Mouse (Mus musculus) NIH3T3 (cell line): ENCODE results near the gene 9230112D13Rik.

Experiments used
- DNase-seq: peaks from one replicate; pipeline ENCODE4 v3.0.0-alpha.2; 2012; ENCODE audit warnings: low read depth

Gene 9230112D13Rik

GRCm38 (mm10) chr14:34522701-34523100 is at the start of gene 9230112D13Rik:
TSS of gene 9230112D13Rik (minus strand) at chr14:34522801.
- no peak for DNase-seq

GRCm38 (mm10) chr14:34571610-34572387 is 49.2 kb upstream of the 9230112D13Rik start:
- no peak for DNase-seq

- no peak for DNase-seq
These were observed 48.3 kb upstream of the 9230112D13Rik start for GRCm38 (mm10) chr14:34570903-34571302.

GRCm38 (mm10) chr14:34570294-34570693 is 47.7 kb upstream of the 9230112D13Rik start:
- DNase-seq, result peak; percentile 86

GRCm38 (mm10) chr14:34569534-34570194 is 47.1 kb upstream of the 9230112D13Rik start:
- DNase-seq, result no peak

DNA sequence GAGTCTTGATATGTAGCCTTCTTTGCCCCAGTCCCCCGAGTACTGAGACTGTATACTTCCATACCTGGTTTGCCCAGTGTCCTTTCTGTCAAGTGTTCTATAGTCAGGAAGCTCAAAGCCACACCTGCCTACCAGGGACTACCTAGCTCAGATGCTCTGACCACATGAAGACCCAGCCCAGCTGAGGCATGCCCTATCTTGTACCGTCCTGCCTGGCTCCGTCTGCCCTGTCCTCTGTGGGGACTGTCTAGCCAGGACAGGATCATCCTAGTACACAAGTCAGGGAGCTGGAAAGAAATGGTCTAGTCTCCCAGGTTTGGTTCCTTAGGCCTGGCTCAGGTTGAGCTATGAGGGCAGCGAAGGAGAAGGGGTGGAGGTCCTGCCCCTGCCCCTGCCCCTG is 46.0 kb upstream of the 9230112D13Rik start:
- no peak for DNase-seq

GRCm38 (mm10) chr14:34567697-34568096 is 45.1 kb upstream of the 9230112D13Rik start:
- no peak for DNase-seq

DNA sequence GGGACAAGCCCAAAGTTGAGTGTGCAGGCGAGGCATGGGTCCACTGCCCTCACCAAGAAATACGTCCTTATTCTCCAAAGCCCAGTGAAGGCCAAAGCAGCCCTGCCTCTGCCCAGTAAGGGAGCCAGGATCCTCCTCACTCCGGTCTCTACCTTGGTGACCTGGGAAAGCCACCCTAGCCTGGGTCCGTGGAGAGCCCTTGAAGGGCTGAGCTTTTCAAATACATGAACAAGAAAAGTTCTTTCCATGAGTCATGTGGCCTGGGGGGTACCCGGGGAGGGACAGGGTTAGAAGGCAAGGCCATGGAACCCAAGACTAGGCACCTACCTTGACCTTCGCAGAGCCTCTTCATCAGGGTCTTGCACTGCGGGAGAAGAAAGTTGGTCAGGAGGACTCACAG is 43.9 kb upstream of the 9230112D13Rik start:
- no peak for DNase-seq

GRCm38 (mm10) chr14:34565711-34566110 is 43.1 kb upstream of the 9230112D13Rik start:
- DNase-seq, result peak; percentile 39

DNA sequence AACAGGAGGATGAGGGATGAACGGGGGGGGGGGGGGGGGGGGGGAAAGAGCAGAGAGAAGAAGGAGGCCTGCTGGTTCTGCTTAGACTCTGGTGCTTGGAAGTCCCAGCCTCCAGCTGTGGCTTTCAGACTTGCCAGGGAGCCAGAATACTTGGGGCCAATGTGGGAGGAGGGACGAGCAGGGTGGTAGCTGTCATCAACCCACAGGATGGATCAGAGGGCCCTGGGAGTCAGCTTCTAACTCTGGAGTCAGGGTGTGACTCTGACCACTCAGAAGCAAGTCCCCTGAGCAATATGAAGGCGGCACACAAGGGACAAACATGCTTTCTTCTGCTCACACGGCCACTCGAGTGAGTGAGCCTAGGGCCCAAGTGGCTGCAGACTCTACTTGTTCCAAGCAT is 42.0 kb upstream of the 9230112D13Rik start:
- DNase-seq, result no peak

DNA sequence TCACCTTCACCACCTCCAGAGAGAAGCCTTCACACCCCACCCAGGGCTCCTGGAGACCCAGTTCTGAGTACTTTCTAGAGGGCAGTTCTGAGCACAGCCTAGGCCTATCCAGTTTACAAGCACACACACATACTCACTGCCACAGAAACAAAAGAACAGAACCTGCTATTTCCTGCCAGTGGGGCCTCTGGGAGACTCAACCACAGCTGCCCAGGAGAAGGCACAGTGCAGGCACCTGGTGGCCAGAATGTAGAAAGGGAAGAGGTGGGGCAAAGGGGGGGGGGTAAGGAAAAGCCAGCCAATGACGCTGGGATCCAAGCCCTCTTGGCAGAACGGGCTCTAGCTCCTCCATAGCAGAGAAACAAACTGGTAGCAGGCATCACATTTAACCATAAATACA is 39.8 kb upstream of the 9230112D13Rik start:
- peak; percentile 8 for DNase-seq

- no peak for DNase-seq
These were observed 39.0 kb upstream of the 9230112D13Rik start for GRCm38 (mm10) chr14:34561647-34562046.

DNA sequence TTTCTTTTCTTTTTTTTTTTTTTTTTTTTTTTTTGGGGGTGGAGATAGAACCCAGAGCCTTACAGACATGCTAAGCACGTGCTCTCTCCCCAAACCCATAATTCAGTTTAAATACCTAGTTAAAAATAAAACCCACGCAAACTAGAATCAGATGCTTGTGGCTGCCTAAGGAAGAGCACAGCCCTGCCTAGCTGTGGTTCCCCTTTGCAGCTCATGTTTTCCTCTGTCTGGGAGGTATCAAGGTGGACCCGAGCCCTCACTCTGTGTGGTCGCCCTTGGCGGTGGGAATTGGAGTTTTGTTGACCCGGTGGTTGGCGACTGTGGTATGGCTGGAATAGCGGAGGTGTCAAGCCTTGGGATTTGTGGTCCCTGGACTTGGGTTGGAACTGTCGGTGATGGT is 36.3 kb upstream of the 9230112D13Rik start:
- DNase-seq, result no peak

DNA sequence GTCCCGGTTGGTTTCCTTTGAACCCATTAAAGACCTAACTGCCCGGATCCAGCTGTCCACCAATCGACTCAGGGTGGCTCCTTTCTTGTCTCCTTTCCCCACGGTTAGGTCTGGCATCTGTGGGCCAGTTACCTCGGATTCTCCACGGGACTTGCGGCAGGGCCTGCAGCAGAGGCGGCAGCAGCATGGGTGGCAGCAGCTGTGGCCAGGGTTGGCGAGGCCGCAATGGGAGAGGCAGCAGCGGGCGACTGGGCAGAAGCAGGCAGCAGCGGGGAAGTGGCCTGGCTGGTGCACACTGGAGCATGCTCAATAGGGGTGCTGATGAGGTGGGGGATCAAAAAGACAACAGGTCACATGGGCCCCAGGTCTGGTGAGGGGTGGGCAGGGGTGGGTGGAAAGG is 32.6 kb upstream of the 9230112D13Rik start:
- DNase-seq, result no peak

DNA sequence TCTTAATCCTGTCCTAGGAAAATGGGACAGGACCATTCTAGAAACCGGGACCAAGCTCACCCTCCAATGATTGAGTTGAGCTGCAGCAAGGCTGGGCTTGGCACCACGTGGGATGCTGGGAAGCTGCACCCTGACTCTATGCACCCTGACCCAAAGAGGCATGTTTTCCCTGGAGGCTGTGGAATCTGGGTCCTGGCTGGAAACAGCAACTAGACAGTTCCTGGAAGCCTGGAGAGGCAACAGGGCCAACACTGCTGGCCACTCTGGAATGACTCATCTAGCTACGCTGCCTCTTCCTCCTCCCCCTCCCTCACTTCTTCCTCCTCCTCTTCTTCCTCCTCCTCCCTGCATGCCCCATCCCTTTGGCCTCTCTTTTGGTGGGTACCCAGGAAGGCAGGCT is 31.4 kb upstream of the 9230112D13Rik start:
- peak; percentile 43 for DNase-seq

GRCm38 (mm10) chr14:34553470-34553869 is 30.9 kb upstream of the 9230112D13Rik start:
- no peak for DNase-seq

DNA sequence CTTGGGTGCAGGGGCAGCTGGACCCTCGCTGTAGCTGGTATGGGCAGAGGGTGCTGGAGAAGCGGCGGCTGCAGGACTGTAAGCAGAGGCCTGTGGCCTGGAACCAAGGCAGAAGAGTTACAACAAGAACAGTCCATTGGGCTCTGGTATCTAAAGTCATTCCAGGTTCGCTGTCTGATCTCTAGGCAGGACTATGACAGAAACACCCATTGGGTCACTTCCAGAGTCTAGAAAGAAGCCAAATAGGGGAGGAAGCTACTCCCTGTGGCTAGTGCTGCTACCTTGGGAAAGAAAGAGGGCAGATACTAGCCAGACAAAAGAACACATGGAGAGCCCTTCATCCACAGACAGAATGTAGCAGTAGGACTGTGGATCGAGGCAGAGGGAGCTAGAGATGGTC is 29.6 kb upstream of the 9230112D13Rik start:
- DNase-seq, result no peak

GRCm38 (mm10) chr14:34549004-34549671 is 26.5 kb upstream of the 9230112D13Rik start:
- DNase-seq, result peak; percentile 92

DNA sequence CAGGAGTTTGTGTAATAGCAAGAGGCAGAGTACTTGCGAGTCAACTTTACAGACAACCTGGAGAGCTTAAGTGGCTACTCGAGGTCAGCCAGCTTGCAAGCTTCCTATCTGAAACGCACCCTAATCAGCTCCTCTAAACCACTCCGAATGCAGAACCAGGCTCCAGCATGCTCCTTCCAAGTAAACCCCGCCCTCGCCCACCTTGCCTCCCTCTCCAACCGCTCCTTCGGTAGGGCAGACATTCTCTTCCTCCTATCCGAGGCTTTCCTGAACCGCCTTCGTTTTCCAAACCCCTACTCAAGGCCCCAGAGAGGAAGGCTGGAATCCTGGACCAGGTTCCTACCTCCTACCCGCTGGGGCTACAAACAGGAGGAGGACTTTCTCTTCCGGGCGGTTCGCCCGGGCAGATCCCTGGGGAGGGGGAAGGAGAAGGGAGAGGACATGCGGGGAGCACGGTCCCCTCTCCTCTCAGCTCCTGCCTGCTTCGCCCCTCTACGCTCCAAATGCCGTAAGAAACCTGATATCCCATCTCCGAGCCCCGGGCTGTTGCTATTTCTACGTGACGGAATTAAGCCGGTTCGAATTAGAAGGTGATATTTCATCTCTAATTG is 25.9 kb upstream of the 9230112D13Rik start:
- DNase-seq, result peak; percentile 72

DNA sequence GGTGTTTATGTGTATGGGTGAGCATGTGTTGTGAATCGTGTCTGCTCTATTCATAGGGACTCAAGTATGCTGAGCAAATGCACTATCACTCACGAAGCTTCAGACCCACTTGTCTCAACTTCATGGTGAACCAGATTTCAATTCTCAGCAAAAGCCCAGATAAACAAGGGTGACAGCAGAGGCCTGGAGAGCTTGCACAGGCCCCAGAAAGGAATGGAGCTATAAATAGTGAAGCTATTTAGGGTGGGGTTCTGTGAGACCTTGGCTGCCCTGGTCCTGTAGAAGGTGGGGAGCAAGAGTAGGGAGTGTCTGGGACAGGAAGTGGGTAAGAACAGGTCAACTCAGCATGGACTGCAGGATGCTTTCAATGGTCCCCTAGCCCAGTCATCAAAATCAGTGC is 21.9 kb upstream of the 9230112D13Rik start:
- DNase-seq, result no peak

GRCm38 (mm10) chr14:34544001-34544400 is 21.4 kb upstream of the 9230112D13Rik start:
- DNase-seq, result no peak

DNA sequence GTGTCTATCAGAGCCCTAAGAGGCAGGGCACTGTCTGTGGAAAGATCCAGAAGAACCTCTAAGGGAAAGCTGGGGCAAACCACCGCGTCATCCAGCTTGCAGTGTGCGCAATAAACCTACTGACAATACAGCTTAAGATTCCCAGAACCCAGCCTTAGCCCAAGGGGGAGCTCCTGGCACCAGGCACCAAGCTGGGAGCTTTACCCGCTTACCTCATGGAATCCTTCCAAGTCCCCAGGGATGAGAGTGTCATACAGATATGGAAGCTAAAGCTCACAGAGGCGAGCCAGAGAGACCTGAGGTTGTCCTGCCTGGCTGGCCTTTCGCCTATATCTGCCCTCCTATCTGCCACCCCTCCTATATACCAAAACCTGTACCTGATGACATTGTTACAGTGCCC is 21.0 kb upstream of the 9230112D13Rik start:
- peak; percentile 17 for DNase-seq

DNA sequence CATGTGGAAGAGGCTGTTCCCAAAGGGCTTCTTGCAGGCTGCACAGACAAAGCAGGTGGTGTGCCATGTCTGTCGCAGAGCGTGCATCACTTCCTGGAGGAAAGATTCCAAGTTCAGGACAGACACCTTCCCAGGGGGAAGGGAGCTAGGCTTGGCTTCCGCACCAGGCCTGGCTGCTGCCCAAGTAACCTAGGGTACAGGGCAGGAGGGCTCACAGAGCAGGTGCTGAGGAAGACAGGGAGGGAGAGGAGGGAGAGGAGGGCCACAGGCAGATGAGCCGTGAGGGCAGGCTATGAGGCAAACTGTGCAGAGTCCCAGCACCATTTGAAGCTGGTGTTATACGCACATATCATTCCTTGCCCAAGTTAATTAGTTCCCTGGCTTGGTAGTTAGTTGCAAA is 19.3 kb upstream of the 9230112D13Rik start:
- no peak for DNase-seq
